13 mouse cellular contexts compared by ENCODE assay signal in the genomic region with DNA sequence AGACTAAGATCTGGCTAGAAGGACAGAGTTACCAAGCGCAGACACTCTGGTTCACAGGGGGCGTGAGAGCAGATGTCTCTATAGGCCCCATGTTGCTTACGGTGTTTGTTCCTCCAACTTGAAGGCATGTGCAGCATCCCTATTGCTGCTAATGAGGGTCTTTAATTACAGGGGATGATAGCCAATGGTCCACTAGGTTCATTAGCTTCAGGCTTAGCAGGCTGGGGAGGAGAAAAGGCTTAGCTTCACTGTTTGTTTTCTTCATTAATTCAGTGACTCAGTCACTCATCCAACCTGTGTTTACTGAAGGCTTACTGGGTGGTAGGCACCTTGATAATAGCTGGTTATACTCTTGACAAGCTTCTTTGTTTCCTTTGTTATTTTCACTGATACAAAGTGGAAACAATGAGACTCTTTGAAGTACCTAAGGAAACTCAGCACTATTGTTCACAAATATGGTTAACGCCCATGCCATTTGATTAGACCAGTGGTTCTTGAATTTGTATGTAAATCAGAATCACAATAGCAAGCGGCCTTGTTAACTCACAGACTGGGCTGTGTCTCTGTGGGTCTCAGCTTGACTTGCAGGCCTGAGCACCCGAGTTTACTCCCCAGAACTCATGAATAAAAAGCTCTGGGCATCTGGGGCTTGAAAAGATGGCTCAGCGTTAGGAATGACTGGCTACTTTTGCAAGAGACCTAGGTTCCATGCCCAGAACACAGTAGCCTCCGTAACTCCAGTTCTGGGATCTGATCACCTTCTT.
A peak's percentile ranks its signal among the peaks of the same experiment; 100 is the strongest.
DNase-seq lines count a peak whose midpoint lies in the region; ATAC-seq lines count a peak whose summit lies in the region.
"Had no signal": no experiment of that assay in that cellular context is flagged by ENCODE, and none has a peak within 500 bp of the region (broad histone marks: within the 10 kb centered on the region; RNA-seq: fewer than 3 reads in every experiment).

No protein-coding gene starts in this region.

- no peak overlapping the region for H3K27ac ChIP-seq in neural tube, embryonic 12.5 days
- peak overlapping the region; percentile 48; the same call in 1 of the 2 replicates for H3K27ac ChIP-seq in hindbrain, embryonic 14.5 days
- H3K27ac ChIP-seq: limb, embryonic 13.5 days had no signal

- H3K4me2 ChIP-seq in neural tube, embryonic 12.5 days (replicated peaks) = no peak overlapping the region
- no peak overlapping the region for H3K4me2 ChIP-seq in hindbrain, embryonic 14.5 days (replicated peaks)
- H3K4me2 ChIP-seq: limb, embryonic 13.5 days had no signal

- 0 out of 2 replicates have a peak, but pooled peaks have one; percentile 33 for ATAC-seq in neural tube, embryonic 12.5 days (ENCODE audit: low FRiP score, low read depth)
- ATAC-seq in hindbrain, embryonic 14.5 days (ENCODE audit: low FRiP score) = no peak
- ATAC-seq: liver, postnatal 0 days had no signal

- H3K27me3 ChIP-seq in neural tube, embryonic 12.5 days (replicated peaks) = no peaks in the 10 kb centered on the region
- H3K27me3 ChIP-seq in hindbrain, embryonic 14.5 days (ENCODE audit: control insufficient read depth, insufficient read depth, low read length) = no peaks in the 10 kb centered on the region
- H3K27me3 ChIP-seq: CH12.LX; limb, embryonic 13.5 days had no signal

- H3K4me3 ChIP-seq in neural tube, embryonic 12.5 days = no peak overlapping the region
- no peak overlapping the region for H3K4me3 ChIP-seq in hindbrain, embryonic 14.5 days (replicated peaks; ENCODE audit: low read length)
- H3K4me3 ChIP-seq: limb, embryonic 13.5 days had no signal

- H3K9ac ChIP-seq in neural tube, embryonic 12.5 days = no peak overlapping the region
- no peak overlapping the region for H3K9ac ChIP-seq in hindbrain, embryonic 14.5 days
- H3K9ac ChIP-seq: limb, embryonic 13.5 days; liver, postnatal 0 days had no signal

- no peaks in the 10 kb centered on the region; the same call in 1 of the 2 replicates for H3K4me1 ChIP-seq in neural tube, embryonic 12.5 days
- H3K4me1 ChIP-seq in hindbrain, embryonic 14.5 days (replicated peaks; ENCODE audit: control insufficient read depth, insufficient read depth, low read length) = no peaks in the 10 kb centered on the region
- H3K4me1 ChIP-seq: limb, embryonic 13.5 days had no signal

- DNase-seq in neural tube, embryonic 10.5 days (ENCODE audit: extremely low spot score, low spot score) = no peak
- DNase-seq in embryo, embryonic 9.5 days (ENCODE audit: extremely low spot score) = peak; percentile 2
- DNase-seq in hindbrain, embryonic 14.5 days (ENCODE audit: low spot score) = no peak
- no peak for DNase-seq in urinary bladder, adult 2 months (ENCODE audit: low spot score)
- DNase-seq in ovary, adult 18-20 months (ENCODE audit: low spot score) = no peak
- no peak for DNase-seq in gastrocnemius, adult 8-10 months (ENCODE audit: low spot score in 2 of 2)
- DNase-seq: adrenal gland, postnatal 14 days; gastrocnemius, postnatal 14 days; liver, postnatal 0 days; thymus, postnatal 36 days had no signal

- WGBS in neural tube, embryonic 12.5 days = 27% methylated on average over 8 of the region's 8 CpGs
- WGBS in hindbrain, embryonic 14.5 days = 19% methylated on average over 8 of the region's 8 CpGs

- no peaks in the 10 kb centered on the region for H3K36me3 ChIP-seq in neural tube, embryonic 12.5 days
- no peaks in the 10 kb centered on the region for H3K36me3 ChIP-seq in hindbrain, embryonic 14.5 days (replicated peaks; ENCODE audit: control insufficient read depth, insufficient read depth)
- H3K36me3 ChIP-seq: limb, embryonic 13.5 days had no signal

- H3K9me3 ChIP-seq in neural tube, embryonic 12.5 days = no peaks in the 10 kb centered on the region
- H3K9me3 ChIP-seq in hindbrain, embryonic 14.5 days (ENCODE audit: control insufficient read depth, low read length) = no peaks in the 10 kb centered on the region
- H3K9me3 ChIP-seq: limb, embryonic 13.5 days had no signal
